Mouse (Mus musculus): ENCODE results near the gene Gdf15.

Gdf15 gene

GRCm38 (mm10) chr8:70647343-70648163 is 15.3 kb upstream of the Gdf15 start:
- POLR2A ChIA-PET = interaction anchor here (0.6 to 32.6 kb wide), 60 partner anchors 0 to 1687 kb away, joined by 3 to 1017 read pairs (median 6); partner anchors contain the start of genes Gdf15 (in 3 of the 4), Jund (in 3 of the 4), Lsm4 (in 3 of the 4) and Pgpep1 (in 3 of the 4)
- CTCF ChIA-PET = interaction anchor here (0.5 to 21.5 kb wide), 16 partner anchors 9 to 644 kb away, joined by 3 to 206 read pairs (median 4); partner anchors contain the start of gene Pgpep1 (in 1 of the 4)

- CTCF ChIA-PET = interaction anchor here (0.6 to 21.5 kb wide), 15 partner anchors 8 to 498 kb away, joined by 3 to 206 read pairs (median 5); partner anchors contain the start of gene Pgpep1 (in 1 of the 4)
- POLR2A ChIA-PET = interaction anchor here in 3 of 4 experiments (0.5 to 32.6 kb wide), 53 partner anchors 1 to 945 kb away, joined by 3 to 1017 read pairs (median 6); partner anchors contain the start of genes Arrdc2 (in 3 of the 3), Gdf15 (in 3 of the 3), Jund (in 3 of the 3) and Lsm4 (in 3 of the 3)
These were observed 14.5 kb upstream of the Gdf15 start for GRCm38 (mm10) chr8:70646775-70647174.

GRCm38 (mm10) chr8:70646369-70646768 is 14.1 kb upstream of the Gdf15 start:
- CTCF ChIA-PET = interaction anchor here (0.6 to 21.5 kb wide), 11 partner anchors 10 to 498 kb away, joined by 3 to 206 read pairs (median 7); no protein-coding TSS in a partner anchor
- POLR2A ChIA-PET = interaction anchor here in 3 of 4 experiments (0.5 to 32.6 kb wide), 47 partner anchors 1 to 945 kb away, joined by 3 to 1017 read pairs (median 7); partner anchors contain the start of genes Gdf15 (in 3 of the 3), Jund (in 3 of the 3), Lsm4 (in 3 of the 3) and Pgpep1 (in 3 of the 3)

GRCm38 (mm10) chr8:70645501-70646224 is 13.4 kb upstream of the Gdf15 start:
- POLR2A ChIA-PET = interaction anchor here (0.6 to 32.6 kb wide), 28 partner anchors 2 to 1045 kb away, joined by 3 to 1017 read pairs (median 12); partner anchors contain the start of genes Gdf15 (in 3 of the 4), Jund (in 3 of the 4), Pgpep1 (in 3 of the 4) and Lsm4 (in 2 of the 4)
- CTCF ChIA-PET = interaction anchor here in 3 of 4 experiments (0.6 to 21.5 kb wide), 5 partner anchors 15 to 44 kb away, joined by 3 to 206 read pairs (median 3); no protein-coding TSS in a partner anchor

- CTCF ChIA-PET = interaction anchor here (0.5 to 21.5 kb wide), 42 partner anchors 8 to 857 kb away, joined by 3 to 206 read pairs (median 4); partner anchors contain the start of genes Jund (in 1 of the 4), Lsm4 (in 1 of the 4), Mrpl34 (in 1 of the 4) and Pgpep1 (in 1 of the 4)
These were observed 11.8 kb upstream of the Gdf15 start for GRCm38 (mm10) chr8:70644065-70644464.

GRCm38 (mm10) chr8:70643019-70643418 is 10.8 kb upstream of the Gdf15 start:
- ChIA-PET POLR2A (interaction anchor here (0.6 to 32.6 kb wide), 20 partner anchors 4 to 373 kb away, joined by 3 to 1017 read pairs (median 5); partner anchors contain the start of genes Jund (in 2 of the 4), Lsm4 (in 2 of the 4), Arrdc2 (in 1 of the 4) and Gdf15 (in 1 of the 4)), CTCF (interaction anchor here in 3 of 4 experiments (0.6 to 21.5 kb wide), 12 partner anchors 9 to 670 kb away, joined by 3 to 206 read pairs (median 5); partner anchors contain the start of gene Lsm4 (in 1 of the 3))

More at GRCm38 (mm10) chr8:70644065-70644464, 11.8 kb upstream of the Gdf15 start:
- POLR2A ChIA-PET = interaction anchor here (0.5 to 32.6 kb wide), 51 partner anchors 3 to 699 kb away, joined by 3 to 1017 read pairs (median 4); partner anchors contain the start of genes Jund (in 3 of the 4), Arrdc2 (in 2 of the 4), Gdf15 (in 2 of the 4) and Lsm4 (in 2 of the 4)

- CTCF ChIA-PET = interaction anchor here (0.6 to 21.5 kb wide), 8 partner anchors 8 to 1055 kb away, joined by 3 to 206 read pairs (median 4); no protein-coding TSS in a partner anchor
- POLR2A ChIA-PET = interaction anchor here (0.7 to 32.6 kb wide), 33 partner anchors 3 to 201 kb away, joined by 3 to 1017 read pairs (median 5); partner anchors contain the start of genes Jund (in 3 of the 4), Lsm4 (in 3 of the 4), Pgpep1 (in 3 of the 4) and Arrdc2 (in 2 of the 4)
These were observed 6.5 kb upstream of the Gdf15 start for GRCm38 (mm10) chr8:70638752-70639151.

GRCm38 (mm10) chr8:70636838-70637237 is 4.6 kb upstream of the Gdf15 start:
- ChIA-PET CTCF (interaction anchor here in 2 of 4 experiments (0.6 to 21.5 kb wide), 3 partner anchors 9 to 203 kb away, joined by 3 to 206 read pairs (median 10); partner anchors contain the start of gene Arrdc2 (in 1 of the 2)), POLR2A (interaction anchor here in 3 of 4 experiments (0.6 to 32.6 kb wide), 18 partner anchors 1 to 845 kb away, joined by 3 to 1017 read pairs (median 12); partner anchors contain the start of genes Jund (in 2 of the 3), Lsm4 (in 2 of the 3), Arrdc2 (in 1 of the 3) and Gdf15 (in 1 of the 3))

GRCm38 (mm10) chr8:70635527-70635926 is 3.3 kb upstream of the Gdf15 start:
- ChIA-PET POLR2A (interaction anchor here in 3 of 4 experiments (0.7 to 32.6 kb wide), 16 partner anchors 1 to 97 kb away, joined by 3 to 1017 read pairs (median 6); partner anchors contain the start of genes Jund (in 2 of the 3), Pgpep1 (in 2 of the 3), Gdf15 (in 1 of the 3) and Lsm4 (in 1 of the 3)), CTCF (interaction anchor here in 2 of 4 experiments (0.6 to 1.1 kb wide), 2 partner anchors 8 kb away, joined by 3 to 9 read pairs; no protein-coding TSS in a partner anchor)

GRCm38 (mm10) chr8:70634066-70634465 is 1.8 kb upstream of the Gdf15 start:
- ChIA-PET CTCF (interaction anchor here in 1 of 4 experiments (0.9 to 1.4 kb wide), 3 partner anchors 10 to 33 kb away, joined by 3 to 4 read pairs (median 3); no protein-coding TSS in a partner anchor), POLR2A (interaction anchor here (0.6 to 32.6 kb wide), 23 partner anchors 2 to 425 kb away, joined by 3 to 1017 read pairs (median 5); partner anchors contain the start of genes Jund (in 2 of the 4), Lsm4 (in 2 of the 4), Pgpep1 (in 2 of the 4) and Arrdc2 (in 1 of the 4))

- ChIA-PET POLR2A (interaction anchor here (0.6 to 32.6 kb wide), 53 partner anchors 8 to 266 kb away, joined by 3 to 1017 read pairs (median 7); partner anchors contain the start of genes Jund (in 3 of the 4), Lsm4 (in 3 of the 4), Pgpep1 (in 3 of the 4) and Ssbp4 (in 2 of the 4)), CTCF (interaction anchor here (0.5 to 8.6 kb wide), 25 partner anchors 9 to 208 kb away, joined by 3 to 206 read pairs (median 5); partner anchors contain the start of genes Lrrc25 (in 2 of the 4), Arrdc2 (in 1 of the 4), Gm3336 (in 1 of the 4) and Lsm4 (in 1 of the 4))
These were observed 820 bp downstream of the Gdf15 start for GRCm38 (mm10) chr8:70631436-70631835.

GRCm38 (mm10) chr8:70630532-70631381 is 1.5 kb downstream of the Gdf15 start:
- ChIA-PET CTCF (interaction anchor here (0.5 to 8.6 kb wide), 48 partner anchors 9 to 299 kb away, joined by 3 to 206 read pairs (median 5); partner anchors contain the start of genes Lrrc25 (in 2 of the 4), Lsm4 (in 2 of the 4), Arrdc2 (in 1 of the 4) and Gm3336 (in 1 of the 4)), POLR2A (interaction anchor here (0.6 to 32.6 kb wide), 93 partner anchors 8 to 621 kb away, joined by 3 to 1017 read pairs (median 5); partner anchors contain the start of genes Arrdc2 (in 3 of the 4), Jund (in 3 of the 4), Lsm4 (in 3 of the 4) and Pgpep1 (in 3 of the 4))

- POLR2A ChIA-PET = interaction anchor here (0.5 to 32.6 kb wide), 98 partner anchors 9 to 620 kb away, joined by 3 to 1017 read pairs (median 5); partner anchors contain the start of genes Arrdc2 (in 3 of the 4), Jund (in 3 of the 4), Lsm4 (in 3 of the 4) and Pgpep1 (in 3 of the 4)
These were observed 2.4 kb downstream of the Gdf15 start for GRCm38 (mm10) chr8:70629574-70630531.

More at GRCm38 (mm10) chr8:70629574-70630531, 2.4 kb downstream of the Gdf15 start:
- CTCF ChIA-PET = interaction anchor here (0.6 to 8.6 kb wide), 63 partner anchors 9 to 659 kb away, joined by 3 to 206 read pairs (median 5); partner anchors contain the start of genes Lsm4 (in 3 of the 4), Lrrc25 (in 2 of the 4), Arrdc2 (in 1 of the 4) and Ell (in 1 of the 4)

Measured in embryonic stem cell, embryonic (primary cell).